Mouse (Mus musculus): Measurements from ENCODE around the gene Nxn.

DNA sequence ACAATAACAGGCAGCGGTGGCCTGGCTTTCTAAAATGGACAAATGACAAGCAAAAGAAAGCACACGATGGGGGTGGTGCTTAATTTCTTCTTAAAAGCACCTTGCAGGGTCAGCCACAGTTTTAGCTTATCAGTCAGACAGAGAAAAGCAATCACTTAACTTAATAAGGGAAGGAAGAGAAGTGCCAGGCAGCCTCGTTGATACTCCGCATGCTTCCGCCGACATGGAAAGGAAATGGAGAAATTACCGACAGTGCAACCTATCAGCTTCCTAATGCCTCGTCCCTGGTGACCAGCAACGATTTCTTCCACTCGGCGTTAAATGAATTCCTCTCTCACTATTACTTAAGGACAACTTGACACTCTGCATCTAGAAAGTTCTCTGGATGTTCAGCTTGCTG lies 70.9 kb downstream of the Nxn start:
- TF ChIP-seq POLR2A (IDR thresholded peaks at IDR 0.05; ENCODE audit: low read depth, low read length) (no peak), CTCF (conservative IDR thresholded peaks at IDR 0.05; ENCODE audit: insufficient read depth, insufficient read length, low read depth, low read length) (no peak)

Data from kidney, adult 2 months (tissue).